Mouse (Mus musculus): Measurements from ENCODE around the gene Hapln3. TPM values are rescaled to one million over a fixed set of nuclear protein-coding genes. Genes with fewer than 3 reads are reported as not detected.
A peak's percentile ranks its signal among the peaks of the same experiment; 100 is the strongest.

Hapln3 gene
- polyA plus RNA-seq, 1 experiment from 2014 or later = 0.62 TPM

DNA sequence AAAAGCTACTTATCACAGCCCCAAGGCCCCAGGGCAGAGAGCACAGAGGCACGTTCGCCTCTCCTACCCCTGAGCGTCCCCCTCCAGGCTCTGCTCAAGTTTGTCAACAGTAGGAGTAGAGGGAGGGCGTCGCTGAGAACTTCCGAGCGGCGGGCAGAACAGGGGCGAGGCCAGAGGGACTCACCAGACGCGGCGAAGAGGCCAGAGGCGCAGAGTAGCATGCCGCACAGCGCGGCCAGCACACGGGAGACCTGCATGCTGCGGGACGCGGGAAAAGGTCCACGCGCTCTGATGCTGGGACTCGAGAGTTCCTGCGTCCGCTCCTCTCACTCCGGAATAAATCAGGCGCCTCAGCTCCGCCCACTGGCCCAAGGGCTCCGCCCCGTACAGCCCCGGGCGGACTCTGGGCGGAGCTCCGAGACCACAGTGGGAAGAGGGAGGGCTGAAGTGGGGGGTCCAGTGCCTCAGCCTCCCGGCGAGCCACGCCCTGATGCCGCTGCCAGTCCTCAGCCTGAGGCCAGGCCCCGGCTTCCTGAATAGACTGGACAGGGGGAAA lies 18.0 kb upstream of the Hapln3 start, which contains the start of gene Mfge8:
Gene Mfge8 (minus strand): TSS at position 350 of the 556 bp plus-strand sequence.
- peak within 1 kb of the TSS; percentile 64 for H3K9ac ChIP-seq (ENCODE audit: low read length)
- no peaks in the 10 kb centered on the region for H3K9me3 ChIP-seq (ENCODE audit: control insufficient read depth, low read length)
- H3K27ac ChIP-seq (replicated peaks) = peak within 1 kb of the TSS; percentile 70
- H3K4me3 ChIP-seq (ENCODE audit: low read depth, low read length) = peak within 1 kb of the TSS; percentile 55
- DNase-seq (ENCODE audit: low spot score) = peak; percentile 91
- H3K4me1 ChIP-seq (replicated peaks; ENCODE audit: control insufficient read depth, insufficient read depth) = no peaks in the 10 kb centered on the region
- ATAC-seq (ENCODE audit: low FRiP score, low TSS enrichment) = peak; percentile 93
- TF ChIP-seq CTCF (IDR thresholded peaks at IDR 0.05; ENCODE audit: low read depth) (no peak; the same call in 1 of the 2 replicates), EP300 (optimal IDR thresholded peaks at IDR 0.05) (no peak)
- peaks cover under 1% of the 10 kb centered on the region; the same call in 1 of the 2 replicates for H3K36me3 ChIP-seq (ENCODE audit: control insufficient read depth, insufficient read depth, low read length)
- WGBS = 0% methylated on average over 37 of the region's 39 CpGs
- H3K4me2 ChIP-seq (replicated peaks; ENCODE audit: low read depth) = peak within 1 kb of the TSS; percentile 65
- no peaks in the 10 kb centered on the region for H3K27me3 ChIP-seq (ENCODE audit: control insufficient read depth, insufficient read depth, low read length)

DNA sequence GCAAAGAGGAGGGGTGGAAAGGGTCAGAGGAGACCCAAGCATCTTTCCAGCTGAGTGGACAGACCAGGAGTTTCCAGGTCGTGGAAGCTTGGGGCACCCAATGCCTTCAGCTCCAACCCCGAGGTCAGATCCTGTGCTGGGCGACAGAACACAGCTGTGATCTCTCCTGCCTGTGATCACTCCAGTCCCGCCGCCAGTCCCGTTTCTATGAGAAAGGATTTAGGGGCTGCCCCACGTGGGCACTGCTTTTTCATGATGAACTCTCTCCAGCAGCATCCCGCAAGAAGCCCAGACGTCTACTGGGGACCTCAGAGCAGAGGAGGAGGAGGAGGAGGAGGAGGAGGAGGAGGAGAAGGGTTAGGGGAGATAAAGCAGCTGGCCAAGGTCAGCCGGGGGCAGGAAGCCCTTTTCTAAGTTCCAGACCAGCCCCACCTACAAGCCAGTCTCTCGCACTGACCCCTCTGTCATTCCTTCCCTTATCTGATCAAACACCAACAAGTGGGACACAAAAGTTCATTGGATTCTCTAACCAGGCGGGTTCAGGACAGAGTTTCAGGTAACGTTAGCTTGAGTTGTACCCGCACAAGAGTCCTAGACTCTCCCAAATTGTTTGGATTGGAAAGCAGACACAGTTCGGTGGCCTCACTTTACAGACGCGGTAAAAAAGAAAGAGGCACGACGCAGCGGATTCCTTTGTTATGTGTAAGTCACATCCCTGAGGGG lies 17.3 kb upstream of the Hapln3 start:
- H3K9me3 ChIP-seq (ENCODE audit: control insufficient read depth, low read length) = no peaks in the 10 kb centered on the region
- peak overlapping the region; percentile 64 for H3K9ac ChIP-seq (ENCODE audit: low read length)
- H3K27ac ChIP-seq (replicated peaks) = peak overlapping the region; percentile 70
- no peaks in the 10 kb centered on the region for H3K27me3 ChIP-seq (ENCODE audit: control insufficient read depth, insufficient read depth, low read length)
- WGBS = 1% methylated on average over 20 of the region's 20 CpGs
- ATAC-seq (ENCODE audit: low FRiP score, low TSS enrichment) (0 out of 2 replicates have a peak, but pooled peaks have one; percentile 0), DNase-seq (ENCODE audit: low spot score) (no peak)
- H3K4me1 ChIP-seq (replicated peaks; ENCODE audit: control insufficient read depth, insufficient read depth) = no peaks in the 10 kb centered on the region
- peak overlapping the region; percentile 55 for H3K4me3 ChIP-seq (ENCODE audit: low read depth, low read length)
- H3K36me3 ChIP-seq (ENCODE audit: control insufficient read depth, insufficient read depth, low read length) = peaks cover 5% of the 10 kb centered on the region
- peak overlapping the region; percentile 65 for H3K4me2 ChIP-seq (replicated peaks; ENCODE audit: low read depth)
- no peak for TF ChIP-seq EP300 (optimal IDR thresholded peaks at IDR 0.05)
- TF ChIP-seq CTCF (IDR thresholded peaks at IDR 0.05; ENCODE audit: low read depth) = no peak

DNA sequence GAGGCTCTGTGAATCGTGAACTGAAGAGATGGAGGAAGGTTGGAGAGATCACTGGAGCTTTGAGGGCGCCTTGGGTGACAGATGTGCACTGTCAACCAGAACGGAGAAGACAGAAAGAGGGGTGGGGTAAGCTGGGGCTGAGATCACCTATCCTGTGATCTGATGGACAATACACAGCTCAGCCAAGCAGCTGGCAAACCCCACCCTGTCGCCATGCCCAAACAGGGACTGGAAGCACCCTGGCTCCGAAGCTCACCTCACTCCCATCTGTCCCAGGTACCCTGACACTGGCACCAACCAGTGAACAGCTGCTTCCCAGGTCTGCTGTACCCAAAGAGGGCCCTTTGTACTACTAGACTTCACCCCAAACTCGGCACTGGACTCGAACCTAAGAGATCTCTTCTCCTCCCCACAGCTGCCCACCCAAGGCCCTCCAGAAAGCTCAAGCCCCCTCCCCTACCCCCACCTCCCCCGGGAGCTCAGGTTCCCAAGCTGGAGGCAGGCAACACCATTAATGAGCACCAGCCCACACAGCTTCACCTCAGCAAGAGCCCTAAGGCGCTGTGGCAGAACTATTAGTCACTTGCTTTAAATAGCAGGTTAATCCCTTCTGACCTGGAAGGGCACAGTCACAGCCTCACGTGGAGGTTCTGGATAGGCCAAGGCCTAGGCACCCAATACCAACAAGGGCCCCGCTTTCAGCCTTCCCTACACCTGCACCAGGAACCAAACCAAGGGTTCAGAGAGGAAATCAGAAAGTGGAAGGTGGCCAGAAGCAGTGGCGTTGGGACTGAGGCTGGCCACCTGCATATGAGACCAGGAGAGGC lies 16.4 kb upstream of the Hapln3 start:
- Histone ChIP-seq H3K4me3 (ENCODE audit: low read depth, low read length) (peak overlapping the region; percentile 55), H3K9ac (ENCODE audit: low read length) (peak overlapping the region; percentile 64; the same call in 1 of the 2 replicates)

DNA sequence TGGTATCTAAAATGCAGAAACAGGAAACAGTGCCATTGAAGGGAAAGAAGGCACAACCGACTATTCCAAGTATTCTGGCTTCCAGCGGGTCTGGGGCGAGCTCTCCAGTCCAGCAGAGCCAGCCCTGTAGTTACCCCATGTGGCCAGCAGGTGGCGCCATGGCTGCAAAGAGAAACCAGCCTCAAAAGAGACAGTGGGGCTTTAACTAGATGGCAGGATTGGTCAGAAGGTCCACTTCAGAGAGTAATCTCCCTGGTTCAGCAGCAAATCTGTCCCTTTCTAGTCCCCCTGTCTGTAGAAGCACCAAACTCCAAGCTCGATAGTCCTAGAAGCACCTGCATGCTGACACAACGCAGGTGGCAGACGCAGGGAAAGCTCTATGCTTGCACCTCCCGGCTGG lies 10.1 kb upstream of the Hapln3 start:
- Histone ChIP-seq H3K4me2 (replicated peaks; ENCODE audit: low read depth) (no peak overlapping the region), H3K4me3 (ENCODE audit: low read depth, low read length) (no peak overlapping the region), H3K4me1 (replicated peaks; ENCODE audit: control insufficient read depth, insufficient read depth) (no peaks in the 10 kb centered on the region), H3K27ac (replicated peaks) (no peak overlapping the region), H3K9ac (ENCODE audit: low read length) (no peak overlapping the region), H3K9me3 (ENCODE audit: control insufficient read depth, low read length) (no peaks in the 10 kb centered on the region), H3K27me3 (ENCODE audit: control insufficient read depth, insufficient read depth, low read length) (no peaks in the 10 kb centered on the region), H3K36me3 (ENCODE audit: control insufficient read depth, insufficient read depth, low read length) (peaks cover 17% of the 10 kb centered on the region)
- 33% methylated on average over 8 of the region's 8 CpGs for WGBS
- TF ChIP-seq EP300 (optimal IDR thresholded peaks at IDR 0.05) = no peak
- TF ChIP-seq CTCF (IDR thresholded peaks at IDR 0.05; ENCODE audit: low read depth) = peak; percentile 98
- ATAC-seq (ENCODE audit: low FRiP score, low TSS enrichment) (no peak; the same call in 1 of the 2 replicates), DNase-seq (ENCODE audit: low spot score) (peak; percentile 78)

More for the DNA sequence above, 16.4 kb upstream of the Hapln3 start:
- Histone ChIP-seq H3K27ac (replicated peaks) (no peak overlapping the region; the same call in 1 of the 2 replicates), H3K4me1 (replicated peaks; ENCODE audit: control insufficient read depth, insufficient read depth) (no peaks in the 10 kb centered on the region), H3K4me2 (replicated peaks; ENCODE audit: low read depth) (peak overlapping the region; percentile 65), H3K9me3 (ENCODE audit: control insufficient read depth, low read length) (no peaks in the 10 kb centered on the region), H3K27me3 (ENCODE audit: control insufficient read depth, insufficient read depth, low read length) (no peaks in the 10 kb centered on the region), H3K36me3 (ENCODE audit: control insufficient read depth, insufficient read depth, low read length) (peaks cover 11% of the 10 kb centered on the region)
- DNase-seq (ENCODE audit: low spot score) (peak; percentile 57), ATAC-seq (ENCODE audit: low FRiP score, low TSS enrichment) (peak; percentile 80)
- TF ChIP-seq CTCF (IDR thresholded peaks at IDR 0.05; ENCODE audit: low read depth) (no peak), EP300 (optimal IDR thresholded peaks at IDR 0.05) (no peak)
- 49% methylated on average over 12 of the region's 12 CpGs for WGBS

DNA sequence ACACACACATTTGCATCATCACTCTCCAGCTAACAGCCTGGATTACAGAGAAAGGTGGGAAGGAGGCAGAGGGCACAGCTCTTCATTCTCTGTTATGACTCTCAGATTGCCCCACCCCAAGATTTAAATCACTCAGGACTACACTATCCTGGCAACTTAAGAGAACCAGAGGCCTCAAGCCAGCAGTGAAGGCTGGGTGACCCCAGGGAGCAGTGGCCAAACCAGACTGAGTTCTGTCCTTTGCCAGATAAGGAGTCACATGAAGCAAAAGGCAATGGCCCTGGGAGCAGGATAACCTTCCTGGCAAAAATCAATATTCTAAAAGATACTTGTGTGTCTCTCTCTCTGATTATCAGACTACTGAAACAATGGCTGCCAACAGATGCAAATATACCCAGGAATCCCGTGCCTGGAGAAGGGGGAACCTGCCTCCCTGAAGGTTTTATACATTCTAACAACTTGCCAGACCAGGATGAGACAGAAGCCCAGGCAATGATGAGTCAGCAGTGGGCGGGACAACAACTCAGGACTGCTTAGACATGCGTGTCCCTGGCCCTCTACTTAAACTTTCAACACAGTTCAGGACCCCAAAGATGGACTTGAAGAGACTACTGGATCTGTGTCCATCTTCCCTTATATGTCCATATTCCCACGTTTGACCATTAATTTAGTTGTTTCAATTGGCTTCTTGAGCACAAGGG lies 9.2 kb upstream of the Hapln3 start:
- WGBS = 58% methylated on average over 4 of the region's 4 CpGs
- H3K36me3 ChIP-seq (ENCODE audit: control insufficient read depth, insufficient read depth, low read length) = peaks cover 17% of the 10 kb centered on the region
- H3K9ac ChIP-seq (ENCODE audit: low read length) = no peak overlapping the region; the same call in 1 of the 2 replicates
- H3K4me1 ChIP-seq (replicated peaks; ENCODE audit: control insufficient read depth, insufficient read depth) = no peaks in the 10 kb centered on the region
- ATAC-seq (ENCODE audit: low FRiP score, low TSS enrichment) (no peak), DNase-seq (ENCODE audit: low spot score) (peak; percentile 33)
- no peaks in the 10 kb centered on the region for H3K27me3 ChIP-seq (ENCODE audit: control insufficient read depth, insufficient read depth, low read length)
- no peak overlapping the region for H3K4me3 ChIP-seq (ENCODE audit: low read depth, low read length)
- no peak overlapping the region for H3K27ac ChIP-seq (replicated peaks)
- no peak overlapping the region for H3K4me2 ChIP-seq (replicated peaks; ENCODE audit: low read depth)
- no peaks in the 10 kb centered on the region for H3K9me3 ChIP-seq (ENCODE audit: control insufficient read depth, low read length)
- TF ChIP-seq EP300 (optimal IDR thresholded peaks at IDR 0.05) (no peak), CTCF (IDR thresholded peaks at IDR 0.05; ENCODE audit: low read depth) (no peak)

All from stomach, postnatal 0 days (tissue).